Mouse (Mus musculus): ENCODE data around the gene Sox1.
A peak's percentile ranks its signal among the peaks of the same experiment; 100 is the strongest.

Gene Sox1

GRCm38 (mm10) chr8:12388390-12389115 is 6.5 kb upstream of the Sox1 start:
- DNase-seq (ENCODE audit: low read depth, low spot score) = no peak

- DNase-seq (ENCODE audit: low read depth, low spot score) = no peak
Measured at GRCm38 (mm10) chr8:12389116-12389471, 6.0 kb upstream of the Sox1 start.

- peak; percentile 37 for DNase-seq (ENCODE audit: low read depth, low spot score)
Measured at GRCm38 (mm10) chr8:12389801-12390639, 5.1 kb upstream of the Sox1 start.

GRCm38 (mm10) chr8:12390640-12391365 is 4.3 kb upstream of the Sox1 start:
- DNase-seq (ENCODE audit: low read depth, low spot score) = peak; percentile 31

GRCm38 (mm10) chr8:12391366-12392250 is 3.5 kb upstream of the Sox1 start:
- peak; percentile 87 for DNase-seq (ENCODE audit: low read depth, low spot score)

- DNase-seq (ENCODE audit: low read depth, low spot score) = no peak
Measured at GRCm38 (mm10) chr8:12392801-12393200, 2.3 kb upstream of the Sox1 start.

- DNase-seq (ENCODE audit: low read depth, low spot score) = no peak
Measured at GRCm38 (mm10) chr8:12394385-12395000, 602 bp upstream of the Sox1 start.

GRCm38 (mm10) chr8:12396501-12397345 is 1.6 kb downstream of the Sox1 start:
- DNase-seq (ENCODE audit: low read depth, low spot score) = peak; percentile 58

- peak; percentile 44 for DNase-seq (ENCODE audit: low read depth, low spot score)
Measured at GRCm38 (mm10) chr8:12397346-12397925, 2.3 kb downstream of the Sox1 start.

GRCm38 (mm10) chr8:12398011-12398945 is 3.2 kb downstream of the Sox1 start:
- no peak for DNase-seq (ENCODE audit: low read depth, low spot score)

- DNase-seq (ENCODE audit: low read depth, low spot score) = peak; percentile 38
Measured at GRCm38 (mm10) chr8:12399421-12400205, 4.5 kb downstream of the Sox1 start.

- peak; percentile 94 for DNase-seq (ENCODE audit: low read depth, low spot score)
Measured at GRCm38 (mm10) chr8:12400611-12401390, 5.7 kb downstream of the Sox1 start.

- peak; percentile 46 for DNase-seq (ENCODE audit: low read depth, low spot score)
Measured at GRCm38 (mm10) chr8:12401391-12402270, 6.5 kb downstream of the Sox1 start.

GRCm38 (mm10) chr8:12402709-12403108 is 7.6 kb downstream of the Sox1 start:
- peak; percentile 56 for DNase-seq (ENCODE audit: low read depth, low spot score)

- DNase-seq (ENCODE audit: low read depth, low spot score) = no peak
Measured at GRCm38 (mm10) chr8:12408020-12408419, 12.9 kb downstream of the Sox1 start.

- no peak for DNase-seq (ENCODE audit: low read depth, low spot score)
Measured at GRCm38 (mm10) chr8:12409976-12410375, 14.9 kb downstream of the Sox1 start.
